Mouse (Mus musculus): ENCODE measurements around the gene Spats2.

Spats2 gene

GRCm38 (mm10) chr15:99254477-99255005 is 128.8 kb downstream of the Spats2 start:
- in situ Hi-C loops (cut with MboI, MseI), result no loop called here

GRCm38 (mm10) chr15:99255241-99255749 is 129.6 kb downstream of the Spats2 start:
- in situ Hi-C loops (cut with MboI, MseI), result no loop called here

GRCm38 (mm10) chr15:99259167-99259729 is 133.5 kb downstream of the Spats2 start:
- in situ Hi-C loops (cut with MboI, MseI), result no loop called here

- in situ Hi-C loops (cut with MboI, MseI), result no loop called here
Measured at GRCm38 (mm10) chr15:99259730-99260252, 134.1 kb downstream of the Spats2 start.

- in situ Hi-C loops (cut with MboI, MseI), result no loop called here
Measured at GRCm38 (mm10) chr15:99262702-99263101, 137.0 kb downstream of the Spats2 start.

All from T-helper 2 cell (primary cell).